Comparison of ENCODE assay signal across 12 mouse cellular contexts in the genomic region with DNA sequence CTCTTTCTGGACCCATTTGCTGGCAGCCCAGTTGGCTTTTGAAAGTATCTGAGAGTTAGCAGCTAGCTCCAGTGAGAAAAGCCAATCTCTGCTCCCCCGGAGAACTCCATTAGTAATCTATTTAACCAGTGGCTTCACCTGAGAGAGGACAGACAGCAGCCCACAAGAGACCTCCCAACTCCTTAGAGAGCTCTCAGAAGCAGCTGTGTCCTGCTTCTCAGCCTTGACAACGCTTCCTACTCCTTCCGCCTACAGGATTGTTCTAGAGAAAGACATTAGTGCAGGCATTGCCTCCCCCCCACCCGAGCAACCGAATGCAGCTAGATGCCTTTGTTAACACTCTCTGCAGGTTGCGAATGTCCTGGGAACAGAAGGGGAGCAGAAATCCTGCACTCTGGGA. TPM values are rescaled to one million over a fixed set of nuclear protein-coding genes. Genes with fewer than 3 reads are reported as not detected.
DNase-seq lines count a peak whose midpoint lies in the region; ATAC-seq and TF ChIP-seq lines count a peak whose summit lies in the region.
"Had no signal": no experiment of that assay in that cellular context is flagged by ENCODE, and none has a peak within 500 bp of the region (broad histone marks: within the 10 kb centered on the region; RNA-seq: fewer than 3 reads in every experiment).

No protein-coding gene starts in this region.

- no peak overlapping the region for H3K4me3 ChIP-seq in heart, embryonic 13.5 days
- no peak overlapping the region for H3K4me3 ChIP-seq in heart, postnatal 0 days (ENCODE audit: low read depth, low read length)
- H3K4me3 ChIP-seq: embryonic facial prominence, embryonic 13.5 days; hindbrain, embryonic 15.5 days; neural tube, embryonic 12.5 days had no signal

- peaks cover 29% of the 10 kb centered on the region for H3K4me1 ChIP-seq in heart, embryonic 13.5 days
- H3K4me1 ChIP-seq in heart, postnatal 0 days (ENCODE audit: control insufficient read depth, insufficient read depth), result peaks cover 21% of the 10 kb centered on the region
- H3K4me1 ChIP-seq: embryonic facial prominence, embryonic 13.5 days; neural tube, embryonic 12.5 days had no signal

- peak overlapping the region; percentile 44 for H3K4me2 ChIP-seq in heart, embryonic 13.5 days
- no peak overlapping the region for H3K4me2 ChIP-seq in heart, postnatal 0 days (ENCODE audit: low read depth, low read length)
- H3K4me2 ChIP-seq: embryonic facial prominence, embryonic 13.5 days; hindbrain, embryonic 15.5 days; neural tube, embryonic 12.5 days had no signal

- no peak for DNase-seq in heart, adult 9 months (ENCODE audit: low spot score in 2 of 2)
- peak; percentile 92 for DNase-seq in brain, adult 2 months (ENCODE audit: low read depth, low spot score)
- no peak for DNase-seq in heart, postnatal 0 days (ENCODE audit: low spot score)
- peak; percentile 21 to 72 for DNase-seq in left cerebral cortex, adult 8-10 months (ENCODE audit: low spot score in 2 of 2)
- DNase-seq in thymus, postnatal 4 days, result no peak
- DNase-seq in c-Kit-positive CD71-positive TER-119-positive erythroid progenitor cells, embryonic 14.5 days (ENCODE audit: low spot score), result no peak
- DNase-seq in urinary bladder, postnatal 4 days (ENCODE audit: low spot score in 2 of 2), result no peak
- DNase-seq: adrenal gland, postnatal 14 days had no signal

- no peaks in the 10 kb centered on the region for H3K27me3 ChIP-seq in heart, embryonic 13.5 days (replicated peaks)
- H3K27me3 ChIP-seq in heart, postnatal 0 days (ENCODE audit: control insufficient read depth, insufficient read depth, low read length), result no peaks in the 10 kb centered on the region
- H3K27me3 ChIP-seq: embryonic facial prominence, embryonic 13.5 days; hindbrain, embryonic 15.5 days; neural tube, embryonic 12.5 days had no signal

- peak overlapping the region; percentile 66 for H3K27ac ChIP-seq in heart, embryonic 13.5 days (replicated peaks)
- H3K27ac ChIP-seq in heart, postnatal 0 days (ENCODE audit: low read depth), result peak overlapping the region; percentile 65
- H3K27ac ChIP-seq: embryonic facial prominence, embryonic 13.5 days; hindbrain, embryonic 15.5 days; neural tube, embryonic 12.5 days had no signal

- ATAC-seq in heart, embryonic 13.5 days (ENCODE audit: extremely low read depth, insufficient number of reproducible peaks, low FRiP score, low TSS enrichment), result no peak
- ATAC-seq in heart, postnatal 0 days (ENCODE audit: insufficient read depth, low read depth), result 0 out of 2 replicates have a peak, but pooled peaks have one; percentile 19

- H3K9me3 ChIP-seq in heart, embryonic 13.5 days, result no peaks in the 10 kb centered on the region
- no peaks in the 10 kb centered on the region for H3K9me3 ChIP-seq in heart, postnatal 0 days (replicated peaks; ENCODE audit: control insufficient read depth, low read length)
- H3K9me3 ChIP-seq: embryonic facial prominence, embryonic 13.5 days; hindbrain, embryonic 15.5 days; neural tube, embryonic 12.5 days had no signal

- peak overlapping the region; percentile 66 for H3K9ac ChIP-seq in heart, embryonic 13.5 days
- peak overlapping the region; percentile 5; the same call in 1 of the 2 replicates for H3K9ac ChIP-seq in heart, postnatal 0 days (replicated peaks; ENCODE audit: low read depth, low read length)
- H3K9ac ChIP-seq: embryonic facial prominence, embryonic 13.5 days; hindbrain, embryonic 15.5 days; neural tube, embryonic 12.5 days had no signal

- TF ChIP-seq CTCF in heart, postnatal 0 days (IDR thresholded peaks at IDR 0.05; ENCODE audit: low read depth), result no peak

- WGBS in heart, embryonic 13.5 days, result 12% methylated on average over 6 of the region's 6 CpGs
- 15% methylated on average over 6 of the region's 6 CpGs for WGBS in heart, postnatal 0 days

- no peak for TF ChIP-seq EP300 in heart, postnatal 0 days (IDR thresholded peaks at IDR 0.05; ENCODE audit: low read depth)

- H3K36me3 ChIP-seq in heart, embryonic 13.5 days, result no peaks in the 10 kb centered on the region
- no peaks in the 10 kb centered on the region for H3K36me3 ChIP-seq in heart, postnatal 0 days (replicated peaks; ENCODE audit: control insufficient read depth, insufficient read depth, low read length)
- H3K36me3 ChIP-seq: embryonic facial prominence, embryonic 13.5 days; hindbrain, embryonic 15.5 days; neural tube, embryonic 12.5 days had no signal

RNA-seq across cellular contexts. Expression of a gene that starts 59.6 kb away (rescaled TPM):
- 20.9 and 22.5 TPM in 2 replicates for polyA plus RNA-seq in heart, embryonic 13.5 days (2015; fragmentation: Nextera tagmentation; extraction: Ambion mirVana)
- total RNA-seq in heart, postnatal 0 days (2014; rRNA removed; ENCODE audit: low replicate concordance), result 317 and 396 TPM in 2 replicates
- polyA plus RNA-seq in heart, postnatal 0 days (2015; fragmentation: Nextera tagmentation; extraction: Ambion mirVana), result 48.2 and 61.4 TPM in 2 replicates
- 100 to 1,000 TPM; 139 to 174 (median 157) TPM for total RNA-seq in left cerebral cortex, adult 8-10 months (2022)

Comparison
In these comparisons a context has a peak if more than half of its experiments do, and no peak if none do; other contexts are left out.
1. DNase-seq: peak in brain, adult 2 months (single experiment) and left cerebral cortex, adult 8-10 months (2 of 2); none in heart, adult 9 months (0 of 2), heart, postnatal 0 days (single experiment), thymus, postnatal 4 days (single experiment), c-Kit-positive CD71-positive TER-119-positive erythroid progenitor cells, embryonic 14.5 days (single experiment) and urinary bladder, postnatal 4 days (0 of 2).